Mouse (Mus musculus) intestine, postnatal 0 days (tissue): ENCODE results near the gene Rnf5. TPM values are rescaled to one million over a fixed set of nuclear protein-coding genes. Genes with fewer than 3 reads are reported as not detected.

ENCODE experiments used
- ATAC-seq: fragments of 200-750 bp; cut with Nextera tagmentation; 2 replicates; pipeline ENCODE4 v1.8.0; 2017; ENCODE audit warnings: mild to moderate bottlenecking, moderate TSS enrichment, moderate library complexity
- H3K27ac ChIP-seq: fragments of 300-500 bp; sonication (generic); 2 replicates; pipeline ENCODE4 v1.5.1; 2014; ENCODE audit warnings: mild to moderate bottlenecking, low read depth, low read length, moderate library complexity
- H3K27me3 ChIP-seq: fragments of 300-500 bp; sonication (generic); replicated peaks from 2 replicates; pipeline ENCODE4 v1.6.1; 2014; ENCODE audit warnings: low read length, mixed read lengths; ENCODE audit not compliant: control insufficient read depth, insufficient read depth
- H3K36me3 ChIP-seq: fragments of 300-500 bp; sonication (generic); 2 replicates; pipeline ENCODE4 v1.6.1; 2014; ENCODE audit warnings: mild to moderate bottlenecking, moderate library complexity; ENCODE audit not compliant: control insufficient read depth, insufficient read depth
- H3K4me1 ChIP-seq: fragments of 300-500 bp; sonication (generic); replicated peaks from 2 replicates; pipeline ENCODE4 v1.6.1; 2014; ENCODE audit warnings: antibody characterized with exemption, low read length, mixed read lengths; ENCODE audit not compliant: control insufficient read depth, insufficient read depth
- H3K4me2 ChIP-seq: fragments of 300-500 bp; sonication (generic); replicated peaks from 2 replicates; pipeline ENCODE4 v1.6.1; 2014; ENCODE audit warnings: low read depth, mild to moderate bottlenecking, moderate library complexity
- H3K4me3 ChIP-seq: fragments of 300-500 bp; sonication (generic); 2 replicates; pipeline ENCODE4 v1.5.1; 2014; ENCODE audit warnings: low read depth, low read length
- H3K9ac ChIP-seq: fragments of 300-500 bp; sonication (generic); 2 replicates; pipeline ENCODE4 v1.6.1; 2014; ENCODE audit warnings: mild to moderate bottlenecking, low read depth, low read length
- H3K9me3 ChIP-seq: fragments of 300-500 bp; sonication (generic); 2 replicates; pipeline ENCODE4 v1.6.1; 2016; ENCODE audit warnings: mixed run types; ENCODE audit not compliant: control insufficient read depth
- CTCF ChIP-seq: sonication (generic); IDR thresholded peaks from 2 replicates; pipeline ENCODE4 v1.5.1; 2016; ENCODE audit warnings: low read depth, mild to moderate bottlenecking, control low read depth, antibody characterized with exemption, moderate library complexity
- WGBS: fragments of 180-500 bp; shearing (Covaris S2); extraction: QIAGEN DNeasy Blood & Tissue Kit; methylation state at CpG from one replicate; pipeline ENCODE4 v1.1.7; 2014; 5-methylcytosine and 5-hydroxymethylcytosine counted together
- polyA plus RNA-seq: library from polyadenylated mRNA; unstranded; fragments of >200 nt; fragmentation: Nextera tagmentation; extraction: Ambion mirVana; gene quantifications from 2 replicates; pipeline ENCODE4 v1.2.1, GENCODE M21; 2015

The Rnf5 gene
- polyA plus RNA-seq, 1 experiment from 2014 or later: 123 TPM

DNA sequence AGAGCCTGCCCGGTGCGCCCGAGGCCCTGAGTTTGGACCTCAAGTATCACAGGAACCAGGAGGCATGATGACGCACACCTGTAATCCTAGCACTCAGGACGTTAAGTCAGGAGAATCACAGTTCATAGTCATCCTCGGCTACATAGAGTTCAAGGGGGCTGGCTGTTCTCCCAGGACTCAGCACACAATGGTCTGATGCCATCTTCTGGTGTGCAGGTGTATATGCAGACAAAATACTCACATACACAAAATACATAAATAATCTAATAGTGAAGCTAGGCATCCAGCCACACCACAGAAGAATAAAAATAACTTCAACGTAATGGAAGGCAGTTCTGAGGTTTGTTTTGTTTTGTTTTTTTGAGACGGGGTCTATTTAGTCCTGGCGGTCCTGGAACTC is 19.7 kb upstream of the Rnf5 start:
- no peak overlapping the region for H3K4me2 ChIP-seq
- WGBS: 84% methylated on average over 9 of the region's 9 CpGs
- TF ChIP-seq CTCF: peak; percentile 49
- no peak overlapping the region for H3K27ac ChIP-seq
- H3K4me1 ChIP-seq: no peaks in the 10 kb centered on the region; the same call in 1 of the 2 replicates
- no peaks in the 10 kb centered on the region for H3K9me3 ChIP-seq
- H3K27me3 ChIP-seq: no peaks in the 10 kb centered on the region
- no peak overlapping the region for H3K9ac ChIP-seq
- no peak overlapping the region for H3K4me3 ChIP-seq
- no peak for ATAC-seq
- H3K36me3 ChIP-seq: peaks cover 32% of the 10 kb centered on the region

- no peak for TF ChIP-seq CTCF
- Histone ChIP-seq H3K9ac (no peak overlapping the region), H3K36me3 (peaks cover 49% of the 10 kb centered on the region), H3K27me3 (no peaks in the 10 kb centered on the region), H3K4me1 (no peaks in the 10 kb centered on the region), H3K9me3 (no peaks in the 10 kb centered on the region), H3K27ac (no peak overlapping the region), H3K4me2 (no peak overlapping the region), H3K4me3 (no peak overlapping the region)
- peak; percentile 58 for ATAC-seq
- WGBS: 50% methylated on average over 8 of the region's 8 CpGs
Observed at GRCm38 (mm10) chr17:34621006-34621405, 17.5 kb upstream of the Rnf5 start.

DNA sequence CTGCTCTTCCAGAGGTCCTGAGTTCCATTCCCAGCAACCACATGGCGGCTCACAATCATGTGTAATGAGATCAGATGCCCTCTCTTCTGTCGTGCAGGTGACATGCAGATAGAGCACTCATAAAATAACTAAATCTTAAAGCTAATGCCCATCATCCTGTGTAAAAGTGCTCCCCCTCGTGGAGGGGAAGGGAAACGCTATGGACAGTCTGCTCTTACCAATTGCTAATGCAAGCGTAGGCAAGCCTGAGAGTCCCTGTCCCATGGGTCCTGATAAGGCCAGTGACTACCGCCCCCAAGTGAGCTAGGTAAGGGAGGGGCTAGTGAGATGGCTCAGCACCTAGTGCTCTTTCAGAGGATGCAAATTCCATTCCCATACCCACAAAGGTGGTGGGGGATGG is 15.5 kb upstream of the Rnf5 start:
- Histone ChIP-seq H3K4me1 (no peaks in the 10 kb centered on the region), H3K27me3 (no peaks in the 10 kb centered on the region), H3K36me3 (peaks cover 62% of the 10 kb centered on the region), H3K4me2 (no peak overlapping the region), H3K9me3 (no peaks in the 10 kb centered on the region), H3K27ac (no peak overlapping the region), H3K4me3 (no peak overlapping the region), H3K9ac (no peak overlapping the region)
- ATAC-seq: peak; percentile 29
- TF ChIP-seq CTCF: peak; percentile 90
- WGBS: 15% methylated on average over 6 of the region's 6 CpGs

- no peak within 1 kb of the TSS for H3K4me2 ChIP-seq
- no peaks in the 10 kb centered on the region for H3K27me3 ChIP-seq
- whole genome bisulfite sequencing: 85% methylated on average over 6 of the region's 6 CpGs
- no peak within 1 kb of the TSS for H3K27ac ChIP-seq
- H3K36me3 ChIP-seq: peaks cover 70% of the 10 kb centered on the region
- no peaks in the 10 kb centered on the region for H3K9me3 ChIP-seq
- ATAC-seq: no peak
- H3K4me1 ChIP-seq: no peaks in the 10 kb centered on the region
- no peak within 1 kb of the TSS for H3K4me3 ChIP-seq
- no peak for TF ChIP-seq CTCF
- no peak within 1 kb of the TSS for H3K9ac ChIP-seq
Observed at GRCm38 (mm10) chr17:34615871-34616270, 12.4 kb upstream of the Rnf5 start, which contains the start of gene Egfl8. Gene Egfl8 (minus strand): TSS chr17:34615971.

GRCm38 (mm10) chr17:34613830-34614229 is 10.3 kb upstream of the Rnf5 start:
- no peaks in the 10 kb centered on the region for H3K4me1 ChIP-seq
- no peak overlapping the region for H3K4me3 ChIP-seq
- no peak for ATAC-seq
- H3K36me3 ChIP-seq: peaks cover 74% of the 10 kb centered on the region
- 93% methylated on average over 10 of the region's 10 CpGs for WGBS
- H3K27me3 ChIP-seq: no peaks in the 10 kb centered on the region
- no peak overlapping the region for H3K27ac ChIP-seq
- H3K9ac ChIP-seq: no peak overlapping the region
- H3K9me3 ChIP-seq: no peaks in the 10 kb centered on the region
- H3K4me2 ChIP-seq: no peak overlapping the region
- TF ChIP-seq CTCF: no peak

GRCm38 (mm10) chr17:34613054-34613645 is 9.7 kb upstream of the Rnf5 start:
- H3K4me1 ChIP-seq: no peaks in the 10 kb centered on the region
- no peaks in the 10 kb centered on the region for H3K9me3 ChIP-seq
- H3K4me2 ChIP-seq: no peak overlapping the region
- no peaks in the 10 kb centered on the region for H3K27me3 ChIP-seq
- no peak for ATAC-seq
- 79% methylated on average over 11 of the region's 11 CpGs for WGBS
- no peak overlapping the region; the same call in 1 of the 2 replicates for H3K27ac ChIP-seq
- H3K36me3 ChIP-seq: peaks cover 78% of the 10 kb centered on the region
- H3K4me3 ChIP-seq: no peak overlapping the region
- no peak for TF ChIP-seq CTCF
- no peak overlapping the region for H3K9ac ChIP-seq

GRCm38 (mm10) chr17:34611050-34611449 is 7.6 kb upstream of the Rnf5 start:
- no peak overlapping the region for H3K4me3 ChIP-seq
- no peak for TF ChIP-seq CTCF
- peaks cover 62% of the 10 kb centered on the region for H3K36me3 ChIP-seq
- no peak for ATAC-seq
- H3K4me2 ChIP-seq: no peak overlapping the region
- WGBS: 95% methylated on average over 8 of the region's 8 CpGs
- 0 out of 2 replicates have a peak, but pooled peaks cover 5% of the 10 kb centered on the region for H3K4me1 ChIP-seq
- no peak overlapping the region for H3K9ac ChIP-seq
- no peak overlapping the region for H3K27ac ChIP-seq
- H3K9me3 ChIP-seq: no peaks in the 10 kb centered on the region
- H3K27me3 ChIP-seq: no peaks in the 10 kb centered on the region
